Mouse (Mus musculus): Measurements from ENCODE around the gene Mst1. TPM values are rescaled to one million over a fixed set of nuclear protein-coding genes. Genes with fewer than 3 reads are reported as not detected.

The Mst1 gene
- polyA plus RNA-seq, 1 experiment from 2014 or later = 0.69 TPM

DNA sequence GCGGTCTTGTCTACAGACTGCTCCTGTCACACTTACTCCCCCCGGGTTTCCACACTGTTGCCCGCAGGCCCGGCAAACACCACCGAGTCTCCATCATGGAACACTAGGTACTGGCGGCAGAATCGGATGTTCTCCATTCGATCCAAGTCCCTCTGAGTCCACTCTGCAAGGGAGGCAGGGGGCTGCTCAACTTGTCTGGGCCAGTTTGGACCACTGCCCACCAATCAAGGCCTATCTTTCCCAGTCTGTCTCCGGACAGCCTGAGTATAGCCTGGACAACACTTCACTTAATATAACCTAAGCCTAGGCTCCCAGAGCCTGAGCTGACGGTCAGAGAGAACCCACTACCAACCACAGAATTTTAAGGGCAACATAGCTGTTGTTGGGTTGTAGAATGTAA is 13.3 kb downstream of the Mst1 start:
- no peaks in the 10 kb centered on the region for H3K27me3 ChIP-seq (replicated peaks; ENCODE audit: low read depth, poor library complexity, severe bottlenecking)
- H3K36me3 ChIP-seq (replicated peaks) = peaks cover 45% of the 10 kb centered on the region
- H3K27ac ChIP-seq (replicated peaks) = peak overlapping the region; percentile 90
- no peak for DNase-seq (ENCODE audit: low spot score)
- peaks cover 39% of the 10 kb centered on the region for H3K4me1 ChIP-seq
- H3K4me3 ChIP-seq = peak overlapping the region; percentile 89
- WGBS = 76% methylated on average over 10 of the region's 10 CpGs
- no peaks in the 10 kb centered on the region for H3K9me3 ChIP-seq

DNA sequence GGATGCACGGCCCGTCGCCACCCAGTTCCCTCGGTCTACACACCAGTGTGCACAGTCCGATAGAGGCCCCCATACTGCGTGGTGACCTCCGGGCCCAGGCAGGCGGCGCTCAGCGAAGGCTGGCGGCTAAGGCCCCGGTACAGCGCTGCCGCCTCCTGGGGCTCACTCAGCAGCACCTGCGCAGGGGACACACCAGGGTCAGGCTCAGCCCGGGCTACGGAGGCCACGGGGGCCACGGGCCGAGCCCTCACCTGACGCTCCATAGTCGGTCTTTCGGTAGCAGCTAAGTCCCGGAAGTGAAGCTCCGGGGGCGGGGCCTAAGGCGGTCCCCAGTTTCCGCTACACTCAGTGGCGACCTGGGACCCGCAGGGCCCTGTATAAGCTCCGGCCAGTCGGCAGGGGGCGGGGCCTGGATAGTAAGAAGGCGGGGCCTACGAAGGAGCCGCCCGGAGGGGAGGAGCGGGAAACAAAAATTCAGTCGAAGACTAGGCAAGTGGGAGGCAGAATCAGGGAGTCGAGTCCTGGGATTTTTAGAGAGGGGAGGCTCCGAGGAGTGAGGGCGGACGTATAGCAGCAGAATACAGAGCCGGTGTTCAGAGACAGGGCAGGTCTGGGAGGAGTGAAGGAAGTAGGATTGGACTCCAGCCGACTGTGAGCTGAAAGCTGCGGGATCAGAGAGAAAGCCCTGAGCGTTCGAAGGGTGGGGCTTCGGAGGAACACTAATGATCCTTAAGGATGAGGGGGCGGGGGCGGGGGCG is 14.1 kb downstream of the Mst1 start, which contains the start of gene Apeh:
Gene Apeh (minus strand): TSS at position 423 of the 758 bp plus-strand sequence.
- whole genome bisulfite sequencing = under 1% methylated on average over 52 of the region's 52 CpGs
- Histone ChIP-seq H3K4me1 (peaks cover 41% of the 10 kb centered on the region), H3K27ac (replicated peaks) (peak within 1 kb of the TSS; percentile 90), H3K36me3 (replicated peaks) (peaks cover 37% of the 10 kb centered on the region), H3K4me3 (peak within 1 kb of the TSS; percentile 89), H3K27me3 (replicated peaks; ENCODE audit: low read depth, poor library complexity, severe bottlenecking) (no peaks in the 10 kb centered on the region), H3K9me3 (no peaks in the 10 kb centered on the region)
- peak; percentile 97 for DNase-seq (ENCODE audit: low spot score)

DNA sequence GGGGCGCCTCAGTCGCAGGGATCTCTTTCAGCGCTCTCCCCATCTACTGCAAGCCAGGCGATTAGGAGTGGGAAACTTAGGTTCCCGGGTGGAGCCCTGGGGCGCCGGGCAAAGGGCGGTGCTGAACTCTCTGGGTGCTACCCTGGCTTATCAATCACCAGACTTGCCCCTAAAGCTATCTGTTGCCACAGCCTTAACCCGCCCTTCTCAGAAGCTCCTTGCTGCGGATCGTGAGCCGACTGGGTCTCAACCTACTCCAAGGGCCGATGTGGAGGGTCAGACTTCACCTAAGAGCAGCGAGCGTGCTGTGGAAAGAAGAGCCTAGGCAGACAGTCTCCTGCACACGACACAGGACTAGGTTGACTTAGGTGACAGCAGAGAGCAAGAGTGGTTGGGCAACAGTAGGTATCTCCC is 14.8 kb downstream of the Mst1 start:
- H3K4me3 ChIP-seq = peak overlapping the region; percentile 89
- no peak for DNase-seq (ENCODE audit: low spot score)

DNA sequence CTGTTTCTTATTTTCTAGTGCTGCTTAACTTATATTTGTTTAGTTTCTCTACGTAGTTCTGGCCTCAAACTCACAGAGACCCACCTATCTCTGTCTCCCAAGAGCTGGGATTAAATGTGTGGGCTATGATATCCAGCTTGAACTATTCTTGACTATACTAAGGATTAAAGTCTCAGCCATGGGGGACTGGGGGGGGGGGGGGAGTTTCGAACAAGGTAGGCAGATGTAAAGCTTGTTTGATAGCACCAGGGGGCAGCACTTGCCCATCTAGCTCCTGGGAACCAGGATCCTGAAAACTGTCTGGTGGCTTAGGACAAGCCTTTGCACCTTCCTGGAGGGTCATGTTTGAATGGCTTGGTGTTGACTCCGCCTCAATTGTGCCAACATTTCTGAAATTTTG is 15.3 kb downstream of the Mst1 start:
- H3K36me3 ChIP-seq (replicated peaks) = peaks cover 25% of the 10 kb centered on the region
- 14% methylated on average over 3 of the region's 3 CpGs for WGBS
- 0 out of 2 replicates have a peak overlapping the region, but pooled peaks have one; percentile 90 for H3K27ac ChIP-seq (replicated peaks)
- peaks cover 41% of the 10 kb centered on the region for H3K4me1 ChIP-seq
- H3K4me3 ChIP-seq = peak overlapping the region; percentile 89
- no peaks in the 10 kb centered on the region for H3K27me3 ChIP-seq (replicated peaks; ENCODE audit: low read depth, poor library complexity, severe bottlenecking)
- DNase-seq (ENCODE audit: low spot score) = peak; percentile 78
- H3K9me3 ChIP-seq = no peaks in the 10 kb centered on the region

More for the DNA sequence above, 14.8 kb downstream of the Mst1 start:
- peaks cover 31% of the 10 kb centered on the region for H3K36me3 ChIP-seq (replicated peaks)
- no peaks in the 10 kb centered on the region for H3K9me3 ChIP-seq
- peak overlapping the region; percentile 90 for H3K27ac ChIP-seq (replicated peaks)
- peaks cover 41% of the 10 kb centered on the region for H3K4me1 ChIP-seq
- H3K27me3 ChIP-seq (replicated peaks; ENCODE audit: low read depth, poor library complexity, severe bottlenecking) = no peaks in the 10 kb centered on the region
- under 1% methylated on average over 16 of the region's 16 CpGs for WGBS

DNA sequence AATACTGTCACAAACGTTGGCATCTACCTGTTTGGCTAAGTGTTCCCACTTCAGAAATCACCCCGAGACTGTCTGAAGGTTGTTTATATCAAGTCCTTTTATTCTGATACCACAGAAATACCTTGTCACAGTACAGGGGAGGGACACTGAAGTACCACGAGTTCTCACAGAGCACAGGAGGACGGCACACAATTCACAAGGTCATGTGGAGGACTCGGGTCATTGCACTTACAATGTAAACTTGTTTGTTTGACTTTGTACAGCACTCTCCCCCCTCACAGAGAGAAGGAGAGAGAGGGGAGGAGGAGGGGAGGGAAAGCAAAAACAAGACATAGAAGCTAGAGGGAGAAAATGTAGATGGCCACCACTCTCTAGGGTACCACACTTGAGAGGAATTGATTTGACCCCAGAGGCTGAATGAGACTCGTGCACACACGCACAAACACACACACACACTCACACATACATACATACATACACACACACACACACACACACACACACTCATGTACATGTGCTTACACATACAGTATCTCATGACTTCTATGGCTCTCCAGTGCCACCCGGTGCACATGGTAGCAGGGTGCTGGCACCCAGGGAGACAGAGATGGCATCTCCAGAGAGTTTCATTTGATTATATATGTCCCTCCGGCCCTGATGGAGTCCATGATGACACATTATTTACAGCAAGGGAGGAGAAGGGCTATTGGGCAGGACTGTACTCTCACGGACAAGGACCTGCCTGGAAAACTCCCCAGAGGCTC is 15.9 kb downstream of the Mst1 start:
- no peak for DNase-seq (ENCODE audit: low spot score)
- H3K9me3 ChIP-seq = no peaks in the 10 kb centered on the region
- 62% methylated on average over 10 of the region's 10 CpGs for WGBS
- H3K36me3 ChIP-seq (replicated peaks) = peaks cover 19% of the 10 kb centered on the region
- no peaks in the 10 kb centered on the region for H3K27me3 ChIP-seq (replicated peaks; ENCODE audit: low read depth, poor library complexity, severe bottlenecking)
- H3K4me1 ChIP-seq = peaks cover 41% of the 10 kb centered on the region
- no peak overlapping the region; the same call in 1 of the 2 replicates for H3K27ac ChIP-seq (replicated peaks)
- H3K4me3 ChIP-seq = peak overlapping the region; percentile 89; the same call in 1 of the 2 replicates

DNA sequence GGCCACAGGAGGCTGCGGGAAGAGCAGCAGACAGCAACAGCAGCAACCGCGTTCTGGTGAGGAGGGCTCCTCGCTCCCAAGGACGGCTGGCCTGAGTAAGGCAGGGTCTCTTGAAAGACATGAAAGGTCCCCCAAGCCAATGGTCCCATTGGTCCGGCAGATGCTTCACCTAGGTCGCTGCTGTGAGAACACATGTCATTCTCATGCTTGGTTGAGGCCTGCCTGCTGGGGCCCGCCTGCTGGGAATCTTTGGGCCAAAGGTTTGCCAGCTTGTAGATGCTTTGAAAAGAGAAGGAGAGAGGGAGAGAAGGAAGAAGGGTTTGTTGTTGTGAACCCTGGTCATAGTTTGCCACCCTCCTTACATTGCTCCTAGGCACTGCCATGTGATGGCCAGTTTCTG is 19.4 kb downstream of the Mst1 start:
- no peaks in the 10 kb centered on the region for H3K27me3 ChIP-seq (replicated peaks; ENCODE audit: low read depth, poor library complexity, severe bottlenecking)
- H3K4me1 ChIP-seq = peaks cover 33% of the 10 kb centered on the region
- 85% methylated on average over 8 of the region's 8 CpGs for WGBS
- no peak overlapping the region for H3K27ac ChIP-seq (replicated peaks)
- H3K36me3 ChIP-seq (replicated peaks) = 0 out of 2 replicates have a peak, but pooled peaks cover 4% of the 10 kb centered on the region
- no peaks in the 10 kb centered on the region for H3K9me3 ChIP-seq
- no peak overlapping the region for H3K4me3 ChIP-seq
- DNase-seq (ENCODE audit: low spot score) = no peak

DNA sequence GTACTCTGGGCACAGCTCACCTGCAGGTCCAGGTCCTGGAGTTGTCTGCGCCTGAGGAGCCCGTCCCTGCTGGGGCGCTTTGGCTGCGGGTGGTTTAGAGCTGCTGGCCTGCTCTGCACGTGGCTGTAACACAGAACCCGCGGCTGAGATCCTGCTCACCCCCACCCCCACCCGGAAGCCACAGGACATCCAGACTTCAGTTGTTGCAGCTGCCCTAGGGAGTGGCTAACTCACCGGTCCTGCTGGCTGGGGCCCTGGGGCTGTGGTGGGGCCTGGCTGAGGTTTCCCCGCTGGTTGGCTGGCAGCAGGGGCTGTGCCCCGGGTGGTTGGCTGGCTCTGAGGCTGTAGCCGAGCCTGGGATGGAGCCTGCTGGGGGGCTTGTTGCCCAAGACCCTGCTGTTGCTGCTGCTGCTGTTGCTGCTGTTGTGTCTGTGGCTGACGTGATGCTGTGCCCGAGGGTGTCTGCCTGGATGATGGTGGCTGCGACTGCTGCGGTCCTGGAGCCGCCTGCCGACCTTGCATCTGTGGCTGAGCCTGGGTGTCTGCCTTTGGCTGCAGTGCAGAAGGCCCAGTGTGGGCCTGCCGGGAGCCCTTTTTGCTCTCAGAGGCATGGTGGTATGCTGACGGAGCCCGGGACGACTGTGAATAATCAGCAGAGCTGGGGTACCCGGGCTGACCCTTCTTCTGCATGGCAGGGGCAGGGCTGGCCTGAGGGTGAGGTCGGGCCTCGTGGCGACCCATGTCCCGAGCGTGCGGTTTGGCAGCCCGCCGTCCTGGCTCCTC is 24.7 kb downstream of the Mst1 start:
- Histone ChIP-seq H3K36me3 (replicated peaks) (peaks cover 4% of the 10 kb centered on the region; the same call in 1 of the 2 replicates), H3K27ac (replicated peaks) (peak overlapping the region; percentile 87), H3K4me1 (peaks cover 33% of the 10 kb centered on the region), H3K4me3 (peak overlapping the region; percentile 48), H3K27me3 (replicated peaks; ENCODE audit: low read depth, poor library complexity, severe bottlenecking) (peaks cover 24% of the 10 kb centered on the region), H3K9me3 (no peaks in the 10 kb centered on the region)
- 30% methylated on average over 31 of the region's 31 CpGs for WGBS
- peak; percentile 81 for DNase-seq (ENCODE audit: low spot score)

DNA sequence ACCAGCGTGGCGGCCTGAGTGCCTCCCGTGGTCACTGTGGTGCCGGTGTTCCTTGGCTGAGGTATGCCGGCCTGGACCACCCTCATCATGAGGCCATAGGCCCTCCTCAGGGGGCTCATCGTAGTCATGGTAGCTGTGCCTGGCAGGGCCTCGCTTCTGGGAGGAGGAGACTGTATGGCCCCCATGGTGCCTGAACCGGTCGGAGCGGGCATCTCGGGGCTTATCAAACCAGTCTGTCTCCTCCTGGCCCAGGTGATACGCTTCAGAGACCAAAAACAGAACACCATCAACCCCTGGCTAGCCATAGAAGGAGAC is 25.3 kb downstream of the Mst1 start:
- 64% methylated on average over 12 of the region's 12 CpGs for WGBS

DNA sequence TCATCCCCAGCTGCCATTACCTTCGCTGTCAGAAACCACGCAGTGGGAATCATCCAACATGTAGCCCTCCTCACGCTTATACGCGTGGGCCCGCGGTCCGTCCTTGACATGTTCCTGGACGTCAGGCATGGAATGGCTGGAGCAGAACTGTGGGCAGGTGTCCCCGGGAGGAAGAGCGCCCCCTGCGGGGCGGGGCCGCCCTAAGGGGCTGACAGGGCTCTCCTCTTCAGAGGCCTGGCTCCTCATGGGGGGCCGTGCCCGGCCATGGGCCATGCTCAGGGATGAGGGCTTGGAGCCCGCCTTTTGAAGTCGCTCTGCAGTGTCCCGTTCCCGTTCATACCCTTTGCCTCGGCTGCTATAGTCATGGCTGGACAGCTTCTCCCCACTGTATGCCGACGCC is 25.9 kb downstream of the Mst1 start:
- Histone ChIP-seq H3K4me1 (peaks cover 41% of the 10 kb centered on the region), H3K9me3 (no peaks in the 10 kb centered on the region), H3K27me3 (replicated peaks; ENCODE audit: low read depth, poor library complexity, severe bottlenecking) (peaks cover 35% of the 10 kb centered on the region), H3K36me3 (replicated peaks) (peaks cover 4% of the 10 kb centered on the region; the same call in 1 of the 2 replicates), H3K27ac (replicated peaks) (0 out of 2 replicates have a peak overlapping the region, but pooled peaks have one; percentile 87), H3K4me3 (no peak overlapping the region)
- 90% methylated on average over 23 of the region's 23 CpGs for WGBS
- DNase-seq (ENCODE audit: low spot score) = no peak

More for the DNA sequence above, 25.3 kb downstream of the Mst1 start:
- Histone ChIP-seq H3K4me1 (peaks cover 36% of the 10 kb centered on the region), H3K4me3 (peak overlapping the region; percentile 48; the same call in 1 of the 2 replicates), H3K36me3 (replicated peaks) (peaks cover 4% of the 10 kb centered on the region; the same call in 1 of the 2 replicates), H3K27ac (replicated peaks) (peak overlapping the region; percentile 87), H3K9me3 (no peaks in the 10 kb centered on the region), H3K27me3 (replicated peaks; ENCODE audit: low read depth, poor library complexity, severe bottlenecking) (peaks cover 30% of the 10 kb centered on the region)
- DNase-seq (ENCODE audit: low spot score) = no peak

DNA sequence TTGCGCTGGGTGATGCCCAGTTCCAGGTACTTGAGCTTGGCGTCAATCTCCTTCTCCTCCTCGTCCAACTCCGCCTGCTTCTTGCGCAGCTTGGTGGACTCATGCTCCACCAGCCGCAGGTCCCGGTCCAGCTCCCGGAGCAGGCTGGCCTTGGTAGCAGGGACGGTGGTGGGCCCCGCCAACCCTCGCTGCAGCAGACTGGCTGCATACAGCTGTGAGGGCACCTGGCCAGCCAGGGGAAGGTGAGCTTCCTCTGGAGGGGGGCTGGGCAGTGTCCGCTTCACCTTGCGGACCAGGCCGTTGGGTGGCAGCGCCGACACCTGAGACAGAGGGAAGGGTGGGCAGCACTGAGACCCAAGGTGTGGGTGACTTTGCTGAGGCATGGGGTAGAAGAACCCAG is 27.6 kb downstream of the Mst1 start:
- no peak for DNase-seq (ENCODE audit: low spot score)
- Histone ChIP-seq H3K27ac (replicated peaks) (no peak overlapping the region), H3K4me1 (peaks cover 51% of the 10 kb centered on the region), H3K9me3 (no peaks in the 10 kb centered on the region), H3K4me3 (no peak overlapping the region), H3K27me3 (replicated peaks; ENCODE audit: low read depth, poor library complexity, severe bottlenecking) (peaks cover 53% of the 10 kb centered on the region), H3K36me3 (replicated peaks) (peaks cover 4% of the 10 kb centered on the region; the same call in 1 of the 2 replicates)
- WGBS = 93% methylated on average over 16 of the region's 16 CpGs

DNA sequence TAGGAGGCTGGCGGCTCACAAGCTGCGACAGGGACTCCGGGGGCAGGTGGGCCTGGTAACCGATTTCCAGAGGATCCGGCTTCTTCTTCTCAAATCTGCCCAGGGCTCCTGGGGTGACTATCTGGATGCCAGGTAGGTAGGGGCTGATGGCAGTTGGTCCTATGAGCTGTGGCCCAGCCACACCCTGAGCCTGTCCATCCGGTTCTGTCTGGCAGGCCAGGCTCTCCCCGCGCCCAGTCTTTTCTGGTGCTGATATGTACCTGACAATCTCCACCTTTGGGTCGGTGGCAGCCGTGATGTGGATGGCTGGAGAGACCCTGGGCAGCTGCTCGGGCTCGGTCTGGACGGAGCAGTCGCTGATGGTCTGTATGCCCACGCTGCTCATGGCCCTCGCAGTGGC is 29.9 kb downstream of the Mst1 start:
- H3K4me3 ChIP-seq = no peak overlapping the region
- H3K27ac ChIP-seq (replicated peaks) = 0 out of 2 replicates have a peak overlapping the region, but pooled peaks have one; percentile 25
- peaks cover 76% of the 10 kb centered on the region for H3K27me3 ChIP-seq (replicated peaks; ENCODE audit: low read depth, poor library complexity, severe bottlenecking)
- H3K9me3 ChIP-seq = no peaks in the 10 kb centered on the region
- DNase-seq (ENCODE audit: low spot score) = no peak
- H3K4me1 ChIP-seq = peaks cover 34% of the 10 kb centered on the region
- peaks cover 9% of the 10 kb centered on the region; the same call in 1 of the 2 replicates for H3K36me3 ChIP-seq (replicated peaks)
- 85% methylated on average over 16 of the region's 16 CpGs for WGBS

DNA sequence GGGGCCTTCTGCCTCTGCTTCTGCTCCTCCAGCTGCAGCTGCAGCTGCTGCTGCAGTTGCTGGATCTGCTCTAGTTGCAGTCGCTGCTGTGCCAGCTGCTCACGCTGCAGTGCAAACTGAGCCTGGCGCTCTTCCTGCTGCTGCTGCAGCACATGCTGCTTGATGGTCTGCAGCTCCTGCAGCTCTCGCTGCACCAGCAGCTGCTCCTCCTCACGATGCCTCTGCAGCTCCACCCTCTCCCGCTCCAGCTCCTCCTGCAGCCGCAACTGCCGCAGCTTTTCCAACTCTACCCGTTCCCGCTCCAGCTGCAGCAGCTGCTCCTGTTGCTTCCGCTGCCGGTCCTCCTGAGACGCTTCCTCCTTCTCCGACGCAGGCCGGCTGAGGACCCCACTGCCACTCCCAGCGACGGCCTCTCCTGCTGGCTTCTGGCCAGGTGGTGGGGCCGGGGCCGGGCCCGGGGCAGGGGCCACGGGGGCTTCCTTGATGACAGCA is 30.9 kb downstream of the Mst1 start:
- H3K36me3 ChIP-seq (replicated peaks) = peaks cover 12% of the 10 kb centered on the region; the same call in 1 of the 2 replicates
- H3K27ac ChIP-seq (replicated peaks) = peak overlapping the region; percentile 66
- DNase-seq (ENCODE audit: low spot score) = peak; percentile 53
- peaks cover 24% of the 10 kb centered on the region for H3K4me1 ChIP-seq
- no peaks in the 10 kb centered on the region for H3K9me3 ChIP-seq
- 16% methylated on average over 22 of the region's 22 CpGs for WGBS
- H3K27me3 ChIP-seq (replicated peaks; ENCODE audit: low read depth, poor library complexity, severe bottlenecking) = peaks cover 86% of the 10 kb centered on the region
- H3K4me3 ChIP-seq = peak overlapping the region; percentile 53
